Mouse (Mus musculus) liver, postnatal 0 days (tissue): ENCODE results near the gene Foxn3. TPM values are rescaled to one million over a fixed set of nuclear protein-coding genes. Genes with fewer than 3 reads are reported as not detected.
A peak's percentile ranks its signal among the peaks of the same experiment; 100 is the strongest.

Experiments used
- ATAC-seq: fragments of 200-750 bp; cut with Nextera tagmentation; 2 replicates; pipeline ENCODE4 v1.8.0; 2017; ENCODE audit warnings: mild to moderate bottlenecking, moderate library complexity
- DNase-seq: peaks from one replicate; pipeline ENCODE4 v3.0.0-alpha.2; 2016
- H3K27ac ChIP-seq: fragments of 300-500 bp; sonication (generic); 2 replicates; pipeline ENCODE4 v1.5.1; 2014; ENCODE audit warnings: antibody characterized with exemption, moderate library complexity, mild to moderate bottlenecking, low read depth
- H3K27me3 ChIP-seq: fragments of 300-500 bp; sonication (generic); 2 replicates; pipeline ENCODE4 v1.6.1; 2014; ENCODE audit warnings: low read length, control low read depth, mixed read lengths; ENCODE audit not compliant: insufficient read depth
- H3K36me3 ChIP-seq: fragments of 300-500 bp; sonication (generic); replicated peaks from 2 replicates; pipeline ENCODE4 v1.6.1; 2014; ENCODE audit warnings: mild to moderate bottlenecking, control low read depth, low read length, moderate library complexity, mixed read lengths; ENCODE audit not compliant: insufficient read depth
- H3K4me1 ChIP-seq: fragments of 300-500 bp; sonication (generic); 2 replicates; pipeline ENCODE4 v1.6.1; 2014; ENCODE audit warnings: antibody characterized with exemption, mild to moderate bottlenecking, control low read depth; ENCODE audit not compliant: insufficient read depth
- H3K4me2 ChIP-seq: fragments of 300-500 bp; sonication (generic); 2 replicates; pipeline ENCODE4 v1.6.1; 2014; ENCODE audit warnings: low read depth, mild to moderate bottlenecking, low read length, moderate library complexity, mixed read lengths
- H3K4me3 ChIP-seq: fragments of 300-500 bp; sonication (generic); 2 replicates; pipeline ENCODE4 v1.5.1; 2014; ENCODE audit warnings: low read depth, low read length
- H3K9ac ChIP-seq: fragments of 300-500 bp; sonication (generic); replicated peaks from 2 replicates; pipeline ENCODE4 v1.6.1; 2014; ENCODE audit warnings: mild to moderate bottlenecking, moderate library complexity
- H3K9me3 ChIP-seq: fragments of 300-500 bp; sonication (generic); 2 replicates; pipeline ENCODE4 v1.6.1; 2016; ENCODE audit warnings: mild to moderate bottlenecking, control low read depth, low read length, mixed read lengths
- CTCF ChIP-seq: sonication (generic); IDR thresholded peaks from 2 replicates; pipeline ENCODE4 v1.5.1; 2016; ENCODE audit warnings: antibody characterized with exemption, low read depth
- EP300 ChIP-seq: IDR thresholded peaks from 2 replicates; pipeline ENCODE4 v1.6.1; 2016; ENCODE audit warnings: antibody characterized with exemption, low read depth, mild to moderate bottlenecking
- WGBS: fragments of 180-500 bp; shearing (Covaris S2); extraction: QIAGEN DNeasy Blood & Tissue Kit; methylation state at CpG from one replicate; pipeline ENCODE4 v1.1.7; 2014; ENCODE audit not compliant: insufficient replicate concordance; 5-methylcytosine and 5-hydroxymethylcytosine counted together
- polyA plus RNA-seq: library from polyadenylated mRNA; unstranded; fragments of >200 nt; fragmentation: Nextera tagmentation; extraction: Ambion mirVana; gene quantifications from 2 replicates; pipeline ENCODE4 v1.2.1, GENCODE M21; 2015

Foxn3 gene
- polyA plus RNA-seq, 1 experiment from 2014 or later = 31.2 TPM

DNA sequence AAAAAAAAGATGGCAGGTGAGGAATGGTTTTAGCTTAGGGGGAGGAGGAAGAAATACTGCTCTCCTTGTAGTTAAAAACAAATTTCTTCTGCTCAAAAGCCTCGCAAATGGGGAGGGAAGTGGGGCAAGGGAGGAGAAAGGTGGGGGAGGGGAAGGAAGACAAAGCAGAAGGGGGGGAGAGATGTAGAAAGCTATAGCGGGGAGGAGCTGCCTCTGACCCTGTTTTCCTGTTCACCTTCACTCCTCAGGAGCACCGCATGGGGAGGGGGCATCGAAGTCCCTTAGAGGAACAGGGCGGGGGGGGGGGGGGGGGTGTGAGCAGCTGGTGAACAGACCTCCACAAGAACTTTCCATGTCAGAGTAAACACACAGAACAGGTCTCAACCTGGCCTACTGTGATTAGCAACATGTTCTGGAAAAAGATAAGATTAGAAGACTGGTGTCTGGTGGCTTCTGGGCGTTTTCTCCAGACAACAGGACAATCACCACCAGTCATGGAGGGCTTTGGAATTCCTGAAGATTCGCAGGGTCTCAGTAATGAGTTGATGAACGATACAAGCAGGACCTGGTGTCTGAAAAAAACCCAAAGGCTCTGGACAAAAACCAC, 231.9 kb downstream of the Foxn3 start:
- Histone ChIP-seq H3K9me3 (no peaks in the 10 kb centered on the region), H3K9ac (no peak overlapping the region), H3K36me3 (peaks cover 3% of the 10 kb centered on the region; the same call in 1 of the 2 replicates), H3K27ac (no peak overlapping the region), H3K4me2 (peak overlapping the region; percentile 38), H3K4me3 (no peak overlapping the region), H3K27me3 (no peaks in the 10 kb centered on the region), H3K4me1 (peaks cover 37% of the 10 kb centered on the region)
- 34% methylated on average over 8 of the region's 8 CpGs for WGBS
- TF ChIP-seq CTCF (no peak), EP300 (peak; percentile 93)
- no peak for DNase-seq
- ATAC-seq = peak; percentile 86

DNA sequence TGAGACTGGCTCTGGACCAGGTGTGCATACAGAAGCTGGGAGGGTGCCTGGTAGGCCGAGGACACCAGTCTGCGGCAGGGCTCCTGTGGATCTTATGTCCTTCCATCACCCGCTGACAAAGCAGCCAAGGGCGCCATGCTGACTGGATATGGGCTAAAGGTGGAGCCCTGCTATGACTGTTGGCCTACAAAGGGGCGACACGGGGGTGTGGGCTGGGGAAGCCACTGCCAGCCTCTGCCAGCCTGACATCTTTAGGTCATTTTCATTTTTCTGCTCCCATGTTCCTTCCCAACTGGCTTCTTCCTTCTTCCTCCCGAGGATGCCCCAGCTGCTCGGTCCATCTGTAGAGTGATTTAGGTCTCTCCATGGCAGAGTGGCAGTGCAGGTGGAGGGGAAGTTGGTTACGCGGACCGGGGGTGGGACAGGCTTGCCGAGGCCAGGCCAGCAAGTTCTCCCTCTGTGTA, 232.5 kb downstream of the Foxn3 start:
- Histone ChIP-seq H3K9me3 (no peaks in the 10 kb centered on the region), H3K36me3 (peaks cover 3% of the 10 kb centered on the region; the same call in 1 of the 2 replicates), H3K27me3 (no peaks in the 10 kb centered on the region), H3K4me2 (peak overlapping the region; percentile 38; the same call in 1 of the 2 replicates), H3K4me3 (no peak overlapping the region), H3K9ac (no peak overlapping the region), H3K4me1 (peaks cover 35% of the 10 kb centered on the region), H3K27ac (no peak overlapping the region)
- no peak for ATAC-seq
- TF ChIP-seq EP300 (no peak), CTCF (no peak)
- 67% methylated on average over 12 of the region's 12 CpGs for WGBS
- DNase-seq = no peak

DNA sequence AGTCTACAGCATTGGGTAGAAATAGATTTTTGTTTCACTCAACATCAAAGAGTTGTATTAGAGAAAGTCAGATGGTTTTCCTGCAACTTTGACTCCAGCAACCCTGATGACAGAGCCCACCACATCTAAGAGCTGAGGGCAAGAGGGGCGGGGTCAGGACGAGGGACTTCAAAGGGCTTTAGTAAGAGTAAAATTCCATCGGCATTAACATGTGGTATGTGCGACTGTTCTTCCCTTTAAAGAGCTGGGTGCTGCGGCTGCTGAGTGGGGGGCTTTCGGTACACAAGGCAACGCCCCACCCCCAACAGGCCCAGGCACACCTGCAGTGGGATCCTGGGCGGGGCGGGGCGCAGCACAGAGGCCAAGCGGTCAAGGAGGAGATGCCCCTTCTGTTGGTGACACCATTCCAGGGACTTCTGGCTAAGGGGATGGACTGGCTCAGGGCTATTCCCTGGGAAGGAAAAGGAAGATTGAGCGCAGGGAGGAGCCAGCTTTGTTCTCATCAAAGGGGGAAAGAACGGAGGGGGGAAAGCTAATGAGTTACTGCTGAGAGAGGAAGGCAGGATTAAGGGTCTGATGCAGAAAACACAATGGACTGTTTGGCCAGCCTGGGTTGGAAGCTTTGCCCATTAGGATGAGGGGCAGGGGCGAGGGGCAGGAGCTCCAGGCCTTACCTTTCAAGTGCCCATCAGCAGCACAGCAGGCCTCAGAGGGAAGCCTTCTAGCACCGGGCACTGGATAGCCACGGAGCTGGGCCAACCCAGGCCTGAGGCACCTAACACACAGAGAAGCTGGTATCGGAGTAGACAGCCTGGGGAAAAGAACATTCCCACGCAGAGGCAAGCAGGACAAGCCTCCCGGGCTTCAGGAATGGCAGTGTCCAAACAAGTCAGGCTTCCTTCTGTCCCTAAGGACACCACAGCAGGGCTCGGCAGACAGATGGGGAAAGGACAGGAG, 233.8 kb downstream of the Foxn3 start:
- H3K4me1 ChIP-seq = peaks cover 33% of the 10 kb centered on the region
- H3K36me3 ChIP-seq = peaks cover 3% of the 10 kb centered on the region; the same call in 1 of the 2 replicates
- no peaks in the 10 kb centered on the region for H3K27me3 ChIP-seq
- H3K27ac ChIP-seq = no peak overlapping the region
- H3K4me3 ChIP-seq = no peak overlapping the region
- H3K9me3 ChIP-seq = no peaks in the 10 kb centered on the region
- WGBS = 69% methylated on average over 20 of the region's 20 CpGs
- H3K4me2 ChIP-seq = no peak overlapping the region
- no peak overlapping the region for H3K9ac ChIP-seq
- no peak for ATAC-seq
- no peak for DNase-seq
- TF ChIP-seq CTCF (no peak), EP300 (no peak)

DNA sequence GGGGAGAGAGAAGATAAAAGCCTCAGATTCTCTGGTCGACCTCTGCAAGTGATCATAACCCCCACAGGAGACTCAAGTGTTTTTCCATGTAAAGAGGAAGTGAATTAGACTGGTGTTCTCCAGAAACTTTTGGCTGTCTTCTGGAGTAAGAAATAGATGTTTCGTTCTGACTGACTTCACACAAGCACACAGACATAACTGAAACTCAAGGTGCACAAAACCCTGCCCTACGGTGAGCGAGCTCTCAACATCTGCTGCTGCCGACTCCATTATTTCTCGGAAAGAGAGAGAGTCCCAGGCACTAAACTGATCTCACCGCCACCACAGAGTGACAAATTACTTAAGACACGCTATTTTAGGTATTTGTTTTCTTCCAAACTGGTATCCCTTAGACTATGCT, 237.2 kb downstream of the Foxn3 start:
- ATAC-seq (no peak), DNase-seq (no peak)
- H3K27me3 ChIP-seq = no peaks in the 10 kb centered on the region
- no peak overlapping the region for H3K9ac ChIP-seq
- 50% methylated on average over 8 of the region's 8 CpGs for WGBS
- TF ChIP-seq EP300 = no peak
- TF ChIP-seq CTCF = no peak
- peaks cover 37% of the 10 kb centered on the region for H3K4me1 ChIP-seq
- H3K4me2 ChIP-seq = no peak overlapping the region
- no peaks in the 10 kb centered on the region for H3K9me3 ChIP-seq
- H3K4me3 ChIP-seq = no peak overlapping the region
- peaks cover 3% of the 10 kb centered on the region; the same call in 1 of the 2 replicates for H3K36me3 ChIP-seq
- no peak overlapping the region for H3K27ac ChIP-seq

GRCm38 (mm10) chr12:99321633-99322431, 241.6 kb downstream of the Foxn3 start:
- ATAC-seq = peak; percentile 82
- H3K4me1 ChIP-seq = peaks cover 32% of the 10 kb centered on the region
- DNase-seq = no peak

More at GRCm38 (mm10) chr12:99321633-99322431, 241.6 kb downstream of the Foxn3 start:
- no peaks in the 10 kb centered on the region for H3K27me3 ChIP-seq
- peak overlapping the region; percentile 3; the same call in 1 of the 2 replicates for H3K27ac ChIP-seq
- H3K9me3 ChIP-seq = no peaks in the 10 kb centered on the region
- no peak overlapping the region for H3K9ac ChIP-seq
- WGBS = 39% methylated on average over 12 of the region's 12 CpGs
- H3K4me3 ChIP-seq = no peak overlapping the region
- H3K4me2 ChIP-seq = peak overlapping the region; percentile 35
- no peak for TF ChIP-seq CTCF
- TF ChIP-seq EP300 = peak; percentile 88
- H3K36me3 ChIP-seq = no peaks in the 10 kb centered on the region
